Mouse (Mus musculus) stomach, postnatal 0 days (tissue): Measurements from ENCODE around the gene Heatr5b. TPM values are rescaled to one million over a fixed set of nuclear protein-coding genes. Genes with fewer than 3 reads are reported as not detected.

ENCODE experiments used
- ATAC-seq: fragments of 200-750 bp; cut with Nextera tagmentation; 2 replicates; pipeline ENCODE4 v1.8.0; 2017; ENCODE audit not compliant: low FRiP score, low TSS enrichment
- DNase-seq: peaks from one replicate; pipeline ENCODE4 v3.0.0-alpha.2; 2016; ENCODE audit warnings: low spot score
- H3K27ac ChIP-seq: fragments of 300-500 bp; sonication (generic); replicated peaks from 2 replicates; pipeline ENCODE4 v1.5.1; 2014; ENCODE audit warnings: mild to moderate bottlenecking, control low read depth
- H3K27me3 ChIP-seq: fragments of 300-500 bp; sonication (generic); 2 replicates; pipeline ENCODE4 v1.6.1; 2014; ENCODE audit warnings: low read length; ENCODE audit not compliant: control insufficient read depth, insufficient read depth
- H3K36me3 ChIP-seq: fragments of 300-500 bp; sonication (generic); 2 replicates; pipeline ENCODE4 v1.6.1; 2014; ENCODE audit warnings: low read length, mixed read lengths; ENCODE audit not compliant: control insufficient read depth, insufficient read depth
- H3K4me1 ChIP-seq: fragments of 300-500 bp; sonication (generic); replicated peaks from 2 replicates; pipeline ENCODE4 v1.6.1; 2014; ENCODE audit warnings: antibody characterized with exemption; ENCODE audit not compliant: control insufficient read depth, insufficient read depth
- H3K4me2 ChIP-seq: fragments of 300-500 bp; sonication (generic); replicated peaks from 2 replicates; pipeline ENCODE4 v1.6.1; 2014; ENCODE audit warnings: low read depth, mild to moderate bottlenecking, control low read depth, moderate library complexity
- H3K4me3 ChIP-seq: fragments of 300-500 bp; sonication (generic); 2 replicates; pipeline ENCODE4 v1.5.1; 2014; ENCODE audit warnings: low read depth, low read length, control low read depth
- H3K9ac ChIP-seq: fragments of 300-500 bp; sonication (generic); 2 replicates; pipeline ENCODE4 v1.6.1; 2014; ENCODE audit warnings: mild to moderate bottlenecking, low read length, control low read depth, mixed read lengths
- H3K9me3 ChIP-seq: fragments of 300-500 bp; sonication (generic); 2 replicates; pipeline ENCODE4 v1.6.1; 2016; ENCODE audit warnings: low read length; ENCODE audit not compliant: control insufficient read depth
- CTCF ChIP-seq: IDR thresholded peaks from 2 replicates; pipeline ENCODE4 v1.5.1; 2016; ENCODE audit warnings: antibody characterized with exemption, low read depth, mild to moderate bottlenecking, moderate library complexity
- EP300 ChIP-seq: optimal IDR thresholded peaks from 2 replicates; pipeline ENCODE3; 2016; ENCODE audit warnings: antibody characterized with exemption
- WGBS: fragments of 180-500 bp; shearing (Covaris S2); extraction: QIAGEN DNeasy Blood & Tissue Kit; methylation state at CpG from one replicate; pipeline ENCODE4 v1.1.7; 2014; 5-methylcytosine and 5-hydroxymethylcytosine counted together
- polyA plus RNA-seq: library from polyadenylated mRNA; unstranded; fragments of >200 nt; fragmentation: Nextera tagmentation; extraction: Ambion mirVana; gene quantifications from 2 replicates; pipeline ENCODE4 v1.2.1, GENCODE M21; 2015

Gene Heatr5b
- polyA plus RNA-seq, 1 experiment from 2014 or later, result 3.7 TPM

GRCm38 (mm10) chr17:78702988-78703387, 132.2 kb downstream of the Heatr5b start:
- 87% methylated on average over 7 of the region's 7 CpGs for WGBS
- no peaks in the 10 kb centered on the region for H3K4me1 ChIP-seq
- no peaks in the 10 kb centered on the region; the same call in 1 of the 2 replicates for H3K36me3 ChIP-seq
- no peak overlapping the region for H3K9ac ChIP-seq
- H3K4me2 ChIP-seq, result no peak overlapping the region
- ATAC-seq (no peak), DNase-seq (no peak)
- TF ChIP-seq EP300, result no peak
- TF ChIP-seq CTCF, result no peak
- H3K27me3 ChIP-seq, result no peaks in the 10 kb centered on the region
- no peak overlapping the region for H3K27ac ChIP-seq
- H3K9me3 ChIP-seq, result no peaks in the 10 kb centered on the region
- H3K4me3 ChIP-seq, result no peak overlapping the region

Other genes with a start within 250 kb of the Heatr5b start
- gene Strn, start 98.2 kb downstream of the Heatr5b start, polyA plus RNA-seq, result 3.2 and 3.3 TPM in 2 replicates
- gene Gpatch11, start 203 bp upstream of the Heatr5b start, polyA plus RNA-seq, result 33.8 and 35.3 TPM in 2 replicates
- gene Eif2ak2, start 47.2 kb upstream of the Heatr5b start, polyA plus RNA-seq, result 7.6 and 12.4 TPM in 2 replicates
- gene Sult6b1, start 71.6 kb upstream of the Heatr5b start, polyA plus RNA-seq, result 0.07 and 0.12 TPM in 2 replicates
- 131 and 136 TPM in 2 replicates for gene Cebpzos, start 81.1 kb upstream of the Heatr5b start, polyA plus RNA-seq
- 32.6 and 44.7 TPM in 2 replicates for gene Cebpz, start 101.7 kb upstream of the Heatr5b start, polyA plus RNA-seq
- 37.8 and 40.6 TPM in 2 replicates for gene Ndufaf7, start 101.8 kb upstream of the Heatr5b start, polyA plus RNA-seq
- 10.8 and 11.4 TPM in 2 replicates for gene Prkd3, start 185.5 kb upstream of the Heatr5b start, polyA plus RNA-seq
- 23.6 and 23.7 TPM in 2 replicates for gene Qpct, start 216.5 kb upstream of the Heatr5b start, polyA plus RNA-seq